Mouse (Mus musculus): ENCODE results near the gene Rad9b.

DNA sequence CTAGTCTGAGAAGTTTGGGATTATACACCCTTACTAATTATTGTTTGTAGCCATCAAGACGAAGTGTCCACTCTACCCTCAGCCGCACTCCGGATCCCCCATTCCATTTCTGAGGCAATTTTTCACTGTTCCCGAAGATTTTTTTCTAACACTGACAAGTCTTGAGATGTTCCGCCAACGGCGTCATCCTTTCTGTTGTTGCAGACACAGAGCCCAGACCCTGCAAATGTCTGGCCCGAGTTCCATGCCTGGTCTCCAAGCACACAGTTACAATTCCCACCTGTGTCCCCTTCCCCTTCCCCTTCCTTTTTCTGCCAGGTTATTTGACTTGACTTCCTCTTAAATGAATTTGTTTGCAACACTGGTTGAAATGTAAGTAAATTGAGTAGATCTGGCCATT lies 45.8 kb upstream of the Rad9b start:
- TF ChIP-seq CTCF (conservative IDR thresholded peaks at IDR 0.05 in 1 of 2, IDR thresholded peaks at IDR 0.05 in 1 of 2; ENCODE audit: low read depth in 2 of 2, low read length in 2 of 2) (no peak), ELF1 (IDR thresholded peaks at IDR 0.05; ENCODE audit: low read depth, low read length) (no peak)
